Mouse (Mus musculus): ENCODE results near the gene Wwox. TPM values are rescaled to one million over a fixed set of nuclear protein-coding genes. Genes with fewer than 3 reads are reported as not detected.

The Wwox gene
- total and polyA plus RNA-seq, 3 experiments: 7.8 to 11.5 (median 9.1) TPM

- no peaks in the 10 kb centered on the region for H3K79me2 ChIP-seq (replicated peaks; ENCODE audit: control insufficient read depth, extremely low read depth, insufficient read depth, poor library complexity, severe bottlenecking)
- no peak for TF ChIP-seq RAD21 (IDR thresholded peaks at IDR 0.05; ENCODE audit: low read depth, low read length)
- no peak for TF ChIP-seq BHLHE40 (IDR thresholded peaks at IDR 0.05; ENCODE audit: low read depth, low read length)
- TF ChIP-seq NELFE (IDR thresholded peaks at IDR 0.05; ENCODE audit: low read depth, low read length): no peak
- TF ChIP-seq MYC (IDR thresholded peaks at IDR 0.05; ENCODE audit: low read depth, low read length): no peak
- no peak for TF ChIP-seq CTCF (conservative IDR thresholded peaks at IDR 0.05 in 1 of 2, IDR thresholded peaks at IDR 0.05 in 1 of 2; ENCODE audit: low read depth in 2 of 2, low read length in 2 of 2)
- no peak for TF ChIP-seq USF1 (IDR thresholded peaks at IDR 0.05; ENCODE audit: low read depth, low read length)
- no peak for TF ChIP-seq HCFC1 (IDR thresholded peaks at IDR 0.05; ENCODE audit: low read depth, low read length)
- TF ChIP-seq JUND (conservative IDR thresholded peaks at IDR 0.05; ENCODE audit: low read depth, low read length): no peak
- peaks cover 2% of the 10 kb centered on the region for H3K27me3 ChIP-seq (replicated peaks)
- no peak overlapping the region for H3K4me3 ChIP-seq (replicated peaks in 1 of 3; ENCODE audit: low read depth in 2 of 3, low read length in 2 of 3, poor library complexity in 1 of 3)
- dilution Hi-C loops (cut with MboI; ENCODE audit: extremely low pct_ligation_motif_present, extremely low pct_unique_long_range_greater_than_20kb, low sequenced_read_pairs): no loop called here
- H3K27ac ChIP-seq (ENCODE audit: insufficient read depth, low read depth): no peak overlapping the region
- no peak overlapping the region for H3K4me2 ChIP-seq (ENCODE audit: insufficient read depth, low read depth, poor library complexity, severe bottlenecking)
- no peak overlapping the region for H3K9ac ChIP-seq (ENCODE audit: insufficient read depth, low read depth)
- in situ Hi-C loops (cut with MboI; ENCODE audit: low pct_ligation_motif_present, low pct_unique_long_range_greater_than_20kb, low sequenced_read_pairs): no loop called here
- H3K4me1 ChIP-seq (ENCODE audit: control insufficient read depth in 1 of 2, insufficient read depth in 2 of 2): peaks cover 0 to 11% of the 10 kb centered on the region in 2 experiments; a peak in 3 of 4 replicates
- H3K9me3 ChIP-seq (replicated peaks; ENCODE audit: low read length): no peaks in the 10 kb centered on the region
- no peak for DNase-seq (ENCODE audit: extremely low read depth)
- no peaks in the 10 kb centered on the region for H3K36me3 ChIP-seq (replicated peaks in 1 of 2; ENCODE audit: control insufficient read depth in 1 of 2, insufficient read depth in 1 of 2, low read length in 1 of 2)
Measured at GRCm38 (mm10) chr8:115222545-115222944, 783.1 kb downstream of the Wwox start.

DNA sequence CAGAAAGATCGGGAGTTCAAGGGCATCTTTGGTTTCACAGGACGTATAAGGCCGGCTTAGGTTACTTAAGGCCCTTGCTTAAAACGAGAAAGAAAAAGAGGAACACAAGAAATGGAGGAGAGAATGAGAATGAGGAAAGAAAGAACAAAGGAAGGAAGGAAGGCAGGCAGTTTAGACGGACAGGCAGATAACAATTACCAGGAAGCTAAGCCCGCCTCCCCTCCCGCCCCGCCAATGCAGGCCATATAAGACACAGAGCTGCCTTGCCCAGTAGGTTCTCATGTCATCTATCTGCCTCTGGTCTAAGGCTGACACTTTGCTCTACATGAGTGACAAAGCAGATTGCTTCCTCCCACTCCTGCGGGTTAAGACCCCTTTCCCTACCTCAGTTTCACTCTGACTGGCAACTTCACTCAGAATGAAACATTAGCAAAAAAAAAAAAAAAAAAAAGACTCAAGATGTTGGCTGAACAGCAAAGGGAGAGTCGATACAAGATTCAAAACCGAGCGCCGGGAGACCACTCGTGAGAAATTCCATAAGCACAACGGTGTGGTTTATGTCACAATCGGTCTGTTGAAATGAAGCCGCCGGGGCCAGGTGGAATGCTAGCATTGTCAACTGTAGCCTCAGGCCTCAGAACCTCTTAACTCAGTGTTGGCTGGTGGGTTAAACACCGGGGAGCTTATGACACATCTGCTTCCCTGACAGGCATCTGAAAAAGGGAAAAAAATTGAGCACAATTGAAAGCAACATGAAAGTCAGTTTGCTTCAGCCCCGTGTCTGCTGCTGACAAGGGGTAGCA is 787.5 kb downstream of the Wwox start:
- Histone ChIP-seq H3K36me3 (replicated peaks in 1 of 2; ENCODE audit: control insufficient read depth in 1 of 2, insufficient read depth in 1 of 2, low read length in 1 of 2) (no peaks in the 10 kb centered on the region), H3K4me2 (ENCODE audit: insufficient read depth, low read depth, poor library complexity, severe bottlenecking) (no peak overlapping the region), H3K9me3 (replicated peaks; ENCODE audit: low read length) (no peaks in the 10 kb centered on the region), H3K27ac (ENCODE audit: insufficient read depth, low read depth) (no peak overlapping the region), H3K4me1 (ENCODE audit: control insufficient read depth in 1 of 2, insufficient read depth in 2 of 2) (peaks cover 0 to 11% of the 10 kb centered on the region in 2 experiments; a peak in 2 of 4 replicates), H3K27me3 (replicated peaks) (no peaks in the 10 kb centered on the region), H3K79me2 (replicated peaks; ENCODE audit: control insufficient read depth, extremely low read depth, insufficient read depth, poor library complexity, severe bottlenecking) (no peaks in the 10 kb centered on the region), H3K4me3 (replicated peaks in 1 of 3; ENCODE audit: low read depth in 2 of 3, low read length in 2 of 3, poor library complexity in 1 of 3) (no peak overlapping the region), H3K9ac (ENCODE audit: insufficient read depth, low read depth) (no peak overlapping the region)
- DNase-seq (ENCODE audit: extremely low read depth): peak; percentile 56
- dilution Hi-C loops (cut with MboI; ENCODE audit: extremely low pct_ligation_motif_present, extremely low pct_unique_long_range_greater_than_20kb, low sequenced_read_pairs) (no loop called here), in situ Hi-C loops (cut with MboI; ENCODE audit: low pct_ligation_motif_present, low pct_unique_long_range_greater_than_20kb, low sequenced_read_pairs) (no loop called here)
- peak; percentile 79 for TF ChIP-seq ZNF384 (IDR thresholded peaks at IDR 0.05; ENCODE audit: low read depth, low read length)
- no peak for TF ChIP-seq UBTF (IDR thresholded peaks at IDR 0.05; ENCODE audit: low read depth, low read length)

DNA sequence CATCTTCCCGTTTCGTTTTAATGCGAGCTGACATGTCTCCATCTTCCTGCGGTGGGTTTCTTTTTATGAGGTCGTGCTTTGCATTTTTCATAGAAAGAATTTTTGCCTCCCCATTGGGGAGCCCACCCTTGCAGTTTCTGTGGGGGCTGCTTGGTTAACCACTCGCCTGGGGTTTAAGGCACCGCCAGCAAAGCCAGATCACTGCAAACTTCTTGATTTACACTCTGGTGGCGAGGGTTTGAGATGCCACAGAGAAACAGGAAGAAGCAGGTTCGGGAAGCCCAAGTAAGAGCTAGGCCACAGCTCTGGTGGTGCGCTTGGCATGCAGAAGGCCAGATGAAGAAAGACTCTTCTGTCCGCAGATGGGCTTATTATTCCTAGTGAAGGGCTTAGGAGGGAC is 789.4 kb downstream of the Wwox start:
- no peak for DNase-seq (ENCODE audit: extremely low read depth)
- no peak overlapping the region for H3K9ac ChIP-seq (ENCODE audit: insufficient read depth, low read depth)
- no peaks in the 10 kb centered on the region for H3K36me3 ChIP-seq (replicated peaks in 1 of 2; ENCODE audit: control insufficient read depth in 1 of 2, insufficient read depth in 1 of 2, low read length in 1 of 2)
- dilution Hi-C loops (cut with MboI; ENCODE audit: extremely low pct_ligation_motif_present, extremely low pct_unique_long_range_greater_than_20kb, low sequenced_read_pairs): no loop called here
- TF ChIP-seq SMC3 (IDR thresholded peaks at IDR 0.05; ENCODE audit: low read depth, low read length) (no peak), MYC (IDR thresholded peaks at IDR 0.05; ENCODE audit: low read depth, low read length) (no peak), MAFK (IDR thresholded peaks at IDR 0.05; ENCODE audit: insufficient replicate concordance, low read length) (no peak), CTCF (conservative IDR thresholded peaks at IDR 0.05 in 1 of 2, IDR thresholded peaks at IDR 0.05 in 1 of 2; ENCODE audit: low read depth in 2 of 2, low read length in 2 of 2) (no peak)
- no peaks in the 10 kb centered on the region for H3K27me3 ChIP-seq (replicated peaks)
- H3K79me2 ChIP-seq (replicated peaks; ENCODE audit: control insufficient read depth, extremely low read depth, insufficient read depth, poor library complexity, severe bottlenecking): no peaks in the 10 kb centered on the region
- in situ Hi-C loops (cut with MboI; ENCODE audit: low pct_ligation_motif_present, low pct_unique_long_range_greater_than_20kb, low sequenced_read_pairs): no loop called here
- no peaks in the 10 kb centered on the region for H3K9me3 ChIP-seq (replicated peaks; ENCODE audit: low read length)
- H3K4me3 ChIP-seq (replicated peaks in 1 of 3; ENCODE audit: low read depth in 2 of 3, low read length in 2 of 3, poor library complexity in 1 of 3): no peak overlapping the region
- no peak overlapping the region for H3K27ac ChIP-seq (ENCODE audit: insufficient read depth, low read depth)
- peaks cover 0 to 19% of the 10 kb centered on the region in 2 experiments; a peak in 2 of 4 replicates for H3K4me1 ChIP-seq (ENCODE audit: control insufficient read depth in 1 of 2, insufficient read depth in 2 of 2)
- H3K4me2 ChIP-seq (ENCODE audit: insufficient read depth, low read depth, poor library complexity, severe bottlenecking): no peak overlapping the region
